Mouse (Mus musculus) spleen, postnatal 10 days (tissue): ENCODE measurements around the gene Kxd1.

Experiments used
- DNase-seq, 2 experiments: peaks; one replicate each; pipeline ENCODE4 v3.0.0; 2021 to 2022; ENCODE audit warnings: low spot score in 2 of 2

The Kxd1 gene

GRCm38 (mm10) chr8:70468733-70469132 lies 59.0 kb downstream of the Kxd1 start:
- DNase-seq: no peak

- DNase-seq: no peak
Measured at GRCm38 (mm10) chr8:70467907-70468306, 59.8 kb downstream of the Kxd1 start.

- no peak for DNase-seq
Measured at GRCm38 (mm10) chr8:70467229-70467725, 60.5 kb downstream of the Kxd1 start.

GRCm38 (mm10) chr8:70466771-70467170 lies 61.0 kb downstream of the Kxd1 start:
- no peak for DNase-seq

- no peak for DNase-seq
Measured at GRCm38 (mm10) chr8:70466305-70466704, 61.5 kb downstream of the Kxd1 start.

- DNase-seq: no peak
Measured at GRCm38 (mm10) chr8:70465701-70466100, 62.1 kb downstream of the Kxd1 start.

- no peak for DNase-seq
Measured at GRCm38 (mm10) chr8:70464162-70464561, 63.6 kb downstream of the Kxd1 start.

GRCm38 (mm10) chr8:70463306-70463705 lies 64.5 kb downstream of the Kxd1 start:
- no peak for DNase-seq

GRCm38 (mm10) chr8:70462516-70462813 lies 65.3 kb downstream of the Kxd1 start:
- no peak for DNase-seq

GRCm38 (mm10) chr8:70461765-70462515 lies 65.8 kb downstream of the Kxd1 start:
- no peak for DNase-seq

GRCm38 (mm10) chr8:70460606-70461005 lies 67.2 kb downstream of the Kxd1 start:
- DNase-seq: no peak

GRCm38 (mm10) chr8:70460199-70460598 lies 67.6 kb downstream of the Kxd1 start:
- DNase-seq: no peak

- DNase-seq: no peak
Measured at GRCm38 (mm10) chr8:70459636-70460035, 68.1 kb downstream of the Kxd1 start.

- DNase-seq: no peak
Measured at GRCm38 (mm10) chr8:70458462-70458861, 69.3 kb downstream of the Kxd1 start.
